Mouse (Mus musculus): ENCODE data around the gene Cdc42se2.

The Cdc42se2 gene

DNA sequence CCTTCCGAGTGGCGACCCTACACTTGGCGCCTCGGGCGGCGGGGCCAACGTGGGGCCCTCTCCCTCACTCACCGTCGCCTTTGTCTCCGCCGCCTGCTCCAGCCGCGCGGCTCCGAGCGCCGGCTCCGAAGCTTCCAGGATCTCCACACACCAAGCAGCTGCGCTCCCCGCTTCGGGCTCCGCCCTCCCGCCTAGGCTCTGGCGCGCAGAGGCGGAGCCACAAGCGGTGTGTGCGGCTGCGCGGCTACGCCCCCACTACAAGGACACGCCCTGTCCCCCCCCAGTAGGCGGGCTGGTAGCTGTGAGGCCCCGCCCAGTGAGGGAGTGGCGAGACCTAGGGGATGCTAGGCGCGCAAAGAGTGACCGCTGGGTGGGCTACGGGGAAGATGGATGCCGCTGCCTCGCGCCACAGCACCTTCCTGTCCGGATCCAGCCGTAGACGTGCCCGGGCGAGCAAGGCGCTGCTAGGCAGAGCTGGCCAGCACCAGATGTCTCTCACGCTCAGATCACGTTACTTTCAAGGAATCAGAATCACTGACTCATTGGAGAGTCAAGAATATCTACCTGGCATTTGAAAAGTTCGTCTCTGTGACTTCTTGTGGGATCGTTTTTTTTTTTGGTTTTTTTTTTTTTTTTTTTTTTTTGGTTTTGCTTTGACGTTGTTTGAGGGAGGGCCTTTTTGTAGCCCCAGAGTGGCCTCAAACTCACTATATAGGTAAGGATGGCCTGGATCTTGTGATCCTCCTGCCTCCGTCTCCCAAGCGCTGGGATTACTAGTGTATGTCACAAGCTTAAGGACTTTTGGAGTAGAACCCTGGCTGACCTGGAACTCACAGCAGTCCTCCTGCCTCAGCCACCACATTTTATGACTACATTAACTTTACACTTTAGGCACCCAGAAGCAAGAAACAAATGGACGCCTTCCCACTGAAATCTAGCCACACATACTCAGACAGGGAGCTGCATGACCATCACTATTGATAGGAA is at the start of gene Cdc42se2:
Gene Cdc42se2 (minus strand): TSS at position 188 of the 987 bp plus-strand sequence.
- DNase-seq (ENCODE audit: low read depth, low spot score), result peak; percentile 97

DNA sequence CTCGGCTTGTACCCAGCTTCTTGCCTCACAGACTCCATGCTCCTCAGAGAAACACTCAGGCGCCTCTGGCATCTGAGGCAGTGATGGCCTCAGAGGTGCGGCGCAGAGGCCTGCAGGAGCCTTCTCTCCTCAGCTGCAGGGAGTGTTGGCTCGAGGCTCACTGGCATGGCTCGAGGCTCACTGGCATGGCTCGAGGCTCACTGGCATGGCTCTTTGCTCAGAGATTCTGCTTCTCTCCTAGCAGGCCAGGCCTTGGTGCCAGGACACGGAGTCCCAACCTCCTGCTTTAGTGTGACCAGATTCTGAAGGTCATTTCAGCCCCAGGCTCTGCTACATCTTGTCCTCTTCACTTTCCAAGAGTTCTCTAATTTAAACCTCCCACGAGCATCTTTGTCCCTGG is 48.6 kb upstream of the Cdc42se2 start:
- no peak for DNase-seq (ENCODE audit: low read depth, low spot score)

DNA sequence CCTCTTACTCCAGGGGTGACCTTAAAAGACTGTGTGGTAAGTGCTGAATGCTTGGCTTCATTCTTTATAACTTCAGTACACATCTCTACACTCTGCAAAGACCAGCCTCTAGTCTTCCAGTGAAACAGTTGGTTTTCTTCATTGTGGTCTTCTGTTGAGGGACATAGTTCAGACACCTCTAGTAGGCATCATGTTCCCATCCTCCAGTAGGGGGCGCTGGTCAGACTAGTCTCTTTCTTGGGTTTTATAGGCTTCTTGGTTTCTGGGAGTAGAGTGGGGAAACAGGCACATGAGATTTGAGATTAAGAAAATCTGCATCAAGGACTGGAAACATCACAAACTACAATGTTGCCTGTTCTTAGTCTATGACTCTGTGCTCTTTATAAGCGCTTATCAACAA is 47.1 kb upstream of the Cdc42se2 start:
- DNase-seq (ENCODE audit: low read depth, low spot score), result peak; percentile 78

DNA sequence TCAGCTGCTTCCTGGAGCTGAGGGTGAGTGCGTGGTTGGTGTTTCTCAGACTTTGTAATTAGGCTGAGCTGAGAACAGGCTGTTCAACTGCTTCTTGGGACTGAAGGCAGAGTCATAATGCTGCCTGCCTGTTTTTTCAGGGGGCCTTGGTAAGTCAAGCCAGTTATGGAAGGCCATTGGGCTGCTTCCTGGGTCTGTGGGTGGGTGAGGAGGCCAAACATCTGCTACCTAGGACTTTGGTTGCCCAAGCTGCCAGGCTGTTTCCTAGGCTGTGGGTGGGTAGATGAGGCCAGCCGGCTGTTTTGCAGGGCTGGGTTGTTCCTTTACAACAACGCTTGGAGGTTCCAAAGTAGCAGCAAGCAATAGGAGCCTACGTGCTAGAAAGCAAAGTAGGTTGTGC is 46.4 kb upstream of the Cdc42se2 start:
- DNase-seq (ENCODE audit: low read depth, low spot score), result no peak

DNA sequence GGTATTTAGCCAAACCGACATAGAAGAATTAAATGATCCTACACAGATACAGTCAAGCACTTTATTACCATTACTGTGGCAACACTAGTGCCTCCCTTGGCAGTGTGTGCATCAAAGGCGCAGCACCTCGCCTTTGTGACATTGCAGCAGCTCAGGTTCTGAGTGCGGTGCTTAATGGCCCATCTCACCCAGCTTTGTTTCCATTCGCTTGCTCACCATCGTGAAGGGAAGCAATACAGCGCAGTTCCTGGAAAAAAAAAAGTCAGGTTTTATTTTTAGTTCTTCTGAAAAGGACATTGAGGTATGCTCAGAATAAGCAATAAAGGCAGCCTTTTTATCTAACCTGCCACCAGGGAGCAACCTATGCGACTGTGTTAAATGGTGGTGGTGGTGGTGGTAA is 39.3 kb upstream of the Cdc42se2 start:
- DNase-seq (ENCODE audit: low read depth, low spot score), result peak; percentile 30

DNA sequence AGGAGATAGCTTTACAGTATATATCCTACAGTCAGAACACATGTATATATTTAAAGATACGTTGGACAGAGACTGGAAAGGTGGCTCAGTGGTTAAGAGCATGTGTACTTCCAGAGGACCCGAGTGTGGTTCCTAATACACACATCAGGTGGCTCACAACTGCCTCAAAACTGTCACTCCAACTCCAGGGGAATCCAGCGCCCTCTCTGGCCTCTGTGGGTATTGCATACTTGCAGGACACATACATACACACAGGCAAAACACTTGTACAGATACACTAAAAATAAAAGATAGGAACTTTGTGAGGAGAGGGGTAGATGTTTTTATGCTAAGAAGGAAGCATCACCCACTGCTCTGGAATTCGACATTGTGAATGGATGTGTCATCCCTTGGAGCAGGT is 38.3 kb upstream of the Cdc42se2 start:
- DNase-seq (ENCODE audit: low read depth, low spot score), result peak; percentile 26

DNA sequence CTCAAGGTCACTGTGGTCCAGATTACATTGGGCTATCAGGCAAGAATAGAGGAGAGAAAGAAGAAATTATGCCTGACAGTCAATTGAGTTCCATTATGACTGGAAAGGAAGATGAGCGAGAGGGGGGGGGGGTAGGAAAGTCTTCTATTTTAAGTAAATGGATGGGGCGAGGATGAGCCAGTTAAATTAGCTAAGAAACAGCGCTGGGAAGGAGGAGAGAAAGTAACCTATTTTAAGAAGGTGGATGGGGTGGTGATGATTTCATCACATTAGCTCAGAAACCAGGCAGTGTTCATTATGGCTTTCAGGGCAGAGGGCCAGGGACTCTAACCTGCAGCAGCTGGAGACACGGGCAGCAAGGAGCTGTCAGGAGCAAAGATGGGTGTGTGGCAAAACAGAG is 36.0 kb upstream of the Cdc42se2 start:
- no peak for DNase-seq (ENCODE audit: low read depth, low spot score)

DNA sequence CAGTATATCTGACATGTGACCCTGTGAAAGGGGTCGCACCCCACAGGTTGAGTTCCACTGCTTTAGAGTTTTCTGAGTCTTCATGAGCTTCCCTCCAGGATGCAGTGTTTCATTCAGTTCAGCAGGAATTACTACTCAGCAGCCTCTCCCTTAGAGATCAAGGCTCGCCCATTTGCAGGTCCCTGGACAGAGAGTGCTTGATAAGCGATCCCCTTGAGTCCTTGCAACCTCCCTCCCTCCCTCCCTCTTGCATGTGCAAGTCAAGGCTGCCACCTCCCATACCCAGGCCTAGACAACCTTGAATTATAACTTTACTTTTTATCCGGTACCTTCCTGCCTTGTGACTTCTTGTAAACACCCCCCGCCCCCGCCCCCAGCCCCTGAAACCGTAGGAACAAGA is 32.0 kb upstream of the Cdc42se2 start:
- DNase-seq (ENCODE audit: low read depth, low spot score), result no peak

DNA sequence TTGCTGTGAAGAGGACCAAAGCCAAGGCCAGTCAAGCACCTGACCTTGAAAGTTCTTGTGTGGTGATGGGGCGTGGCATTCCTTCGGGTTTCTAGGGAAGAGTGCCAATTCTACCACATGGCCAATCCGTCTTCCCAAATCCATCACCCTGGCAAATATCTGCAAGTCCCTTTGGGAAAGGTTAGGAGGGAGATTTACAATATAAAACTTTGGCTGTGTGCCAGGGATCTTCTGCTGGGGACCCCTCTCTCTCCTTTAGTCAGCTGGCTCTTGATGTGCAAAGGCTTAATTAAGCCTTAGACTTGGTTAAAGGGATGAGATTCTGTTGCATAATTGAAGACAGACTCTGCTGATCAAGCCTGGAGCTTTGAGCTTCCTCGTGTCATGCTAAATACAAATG is 30.0 kb upstream of the Cdc42se2 start:
- no peak for DNase-seq (ENCODE audit: low read depth, low spot score)

DNA sequence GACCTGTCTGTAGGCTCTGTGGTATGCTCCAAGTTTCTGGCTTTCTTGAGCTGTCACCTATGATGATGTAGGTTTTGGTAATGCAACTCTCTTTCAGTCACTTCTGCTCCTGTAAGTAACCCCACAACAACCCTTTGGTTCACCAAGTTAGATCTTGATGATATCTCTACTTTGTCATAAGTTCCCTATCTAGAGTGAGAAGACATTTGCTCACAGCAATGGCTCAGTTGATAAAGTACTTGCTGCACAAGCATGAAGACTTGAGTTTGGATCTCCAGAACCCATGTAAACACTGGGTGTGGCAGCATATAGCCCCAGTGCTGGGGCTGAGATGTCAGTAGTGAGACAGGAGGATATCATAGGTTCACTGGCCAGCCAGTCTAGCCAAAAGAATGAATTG is 28.2 kb upstream of the Cdc42se2 start:
- DNase-seq (ENCODE audit: low read depth, low spot score), result no peak

DNA sequence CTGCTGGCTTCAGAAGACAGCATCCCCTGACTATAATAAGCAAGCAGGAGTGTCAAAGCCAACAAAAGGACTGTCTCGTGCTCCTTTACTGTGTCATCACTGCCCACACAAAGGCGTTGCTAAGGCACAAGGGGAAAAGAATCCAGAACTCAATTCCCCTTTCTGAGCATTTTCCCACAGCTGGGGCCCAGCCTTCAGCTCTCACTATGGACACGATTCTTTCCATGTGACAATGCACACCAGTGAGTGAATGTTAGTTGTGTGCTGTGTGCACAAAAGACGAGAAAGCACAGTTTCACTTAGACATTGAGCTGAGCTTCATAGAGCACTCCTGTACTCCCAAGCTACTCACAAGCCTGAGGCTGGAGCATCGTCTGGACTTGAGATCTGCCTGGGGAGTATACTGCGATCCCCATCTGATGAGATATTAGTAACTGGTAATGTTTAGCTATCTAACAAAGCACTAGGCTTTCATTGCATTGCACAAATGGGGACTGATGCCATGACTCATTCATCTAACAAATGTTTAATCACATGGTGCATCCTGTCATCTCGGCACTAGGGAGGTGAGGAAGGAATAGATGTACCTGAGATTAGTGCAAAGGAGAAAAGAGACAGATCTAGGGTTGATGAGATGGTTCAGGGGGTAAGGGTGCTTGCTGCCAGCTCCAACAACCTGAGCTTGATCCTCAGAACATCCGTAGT is 25.5 kb upstream of the Cdc42se2 start:
- DNase-seq (ENCODE audit: low read depth, low spot score), result no peak

DNA sequence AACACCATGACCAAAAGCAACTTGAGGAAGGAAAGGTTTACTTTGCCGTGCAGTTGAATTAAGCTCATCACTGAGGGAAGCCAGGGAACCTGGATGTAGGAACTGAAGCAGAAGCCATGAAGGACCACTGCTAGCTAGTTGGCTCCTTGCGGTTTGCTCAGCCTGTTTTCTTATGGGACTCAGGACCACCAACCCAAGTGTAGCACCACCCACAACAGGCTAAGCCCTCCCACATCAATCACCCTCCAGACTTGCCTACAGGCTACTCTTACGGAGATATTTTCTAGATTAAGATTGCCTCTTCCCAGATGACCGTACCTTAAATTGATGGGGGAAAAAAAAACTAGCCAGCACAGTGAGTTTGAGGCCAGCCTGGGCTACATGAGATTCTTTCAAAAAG is 24.8 kb upstream of the Cdc42se2 start:
- no peak for DNase-seq (ENCODE audit: low read depth, low spot score)

DNA sequence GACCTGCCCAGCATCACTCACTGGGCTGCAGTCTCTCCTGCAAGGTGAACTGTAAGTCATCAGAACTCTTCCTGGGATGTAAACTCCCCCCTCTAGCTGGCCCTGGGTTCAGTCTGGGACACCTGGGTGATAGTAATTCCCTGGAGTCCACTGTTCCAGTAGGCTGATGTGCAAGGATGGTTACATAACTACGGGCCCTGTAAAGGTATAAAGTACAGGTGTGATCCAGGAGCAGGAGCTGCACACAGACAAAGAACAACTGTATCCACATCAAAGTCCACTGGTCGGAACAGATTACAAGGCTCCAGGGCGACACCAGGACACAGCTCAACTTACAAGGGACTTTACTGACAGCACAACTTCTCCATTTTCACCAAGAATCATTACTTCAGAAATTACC is 23.6 kb upstream of the Cdc42se2 start:
- DNase-seq (ENCODE audit: low read depth, low spot score), result no peak

DNA sequence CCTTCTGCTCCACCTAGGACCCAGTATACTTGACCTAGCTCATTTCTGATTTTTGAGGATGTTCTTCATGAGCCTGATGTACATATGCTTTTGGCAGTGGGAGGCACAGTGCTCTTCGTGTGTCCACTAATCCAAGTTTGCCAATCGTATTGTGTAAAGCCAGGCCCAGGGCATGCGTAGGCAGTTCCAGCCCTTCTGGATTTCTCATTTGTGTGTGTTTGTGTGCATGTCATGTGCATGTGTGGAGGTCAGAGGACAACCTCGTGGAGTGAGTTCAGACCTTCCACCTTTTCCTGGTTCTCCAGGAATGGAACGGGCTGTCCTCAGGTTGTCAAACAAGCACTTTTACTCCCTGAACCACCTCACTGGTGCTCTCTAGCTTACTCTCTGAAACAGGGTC is 22.1 kb upstream of the Cdc42se2 start:
- no peak for DNase-seq (ENCODE audit: low read depth, low spot score)

DNA sequence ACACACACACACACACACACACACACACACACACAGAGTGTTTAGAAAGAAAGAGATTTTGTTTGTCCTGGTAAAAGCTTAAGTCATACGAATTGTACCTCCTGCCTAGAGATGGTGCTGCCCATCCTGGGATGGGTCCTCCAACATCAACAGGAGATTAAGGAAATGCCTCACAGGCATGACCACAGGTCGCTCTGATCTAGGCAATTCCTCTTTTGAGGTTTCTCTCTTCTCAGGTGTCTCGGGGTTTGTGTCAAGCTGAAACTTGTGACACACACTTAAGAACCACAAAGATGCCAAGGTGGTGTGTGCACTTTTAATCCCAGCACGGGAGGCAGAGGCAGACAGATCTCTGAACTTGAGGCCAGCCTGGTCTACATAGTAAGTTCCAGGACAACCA is 20.7 kb upstream of the Cdc42se2 start:
- DNase-seq (ENCODE audit: low read depth, low spot score), result peak; percentile 57

DNA sequence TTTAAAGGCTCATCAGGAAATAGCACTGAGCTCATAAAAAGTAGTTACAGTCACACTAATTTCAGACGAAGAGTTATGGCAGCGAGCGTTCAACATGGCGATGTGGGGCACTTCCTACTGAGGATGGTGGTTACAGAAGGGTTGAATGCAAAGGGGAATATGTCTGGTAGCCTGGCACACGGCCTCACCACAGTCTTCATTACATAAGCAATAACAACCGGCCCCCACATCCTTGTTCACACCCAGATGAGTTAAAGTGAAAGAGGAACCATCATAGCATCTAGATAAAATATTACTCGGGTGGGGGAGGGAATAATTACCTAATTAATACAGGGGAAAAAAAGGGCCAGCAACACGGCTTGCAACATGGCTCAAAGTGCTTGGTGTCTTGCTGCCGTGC is 20.2 kb upstream of the Cdc42se2 start:
- DNase-seq (ENCODE audit: low read depth, low spot score), result peak; percentile 83

DNA sequence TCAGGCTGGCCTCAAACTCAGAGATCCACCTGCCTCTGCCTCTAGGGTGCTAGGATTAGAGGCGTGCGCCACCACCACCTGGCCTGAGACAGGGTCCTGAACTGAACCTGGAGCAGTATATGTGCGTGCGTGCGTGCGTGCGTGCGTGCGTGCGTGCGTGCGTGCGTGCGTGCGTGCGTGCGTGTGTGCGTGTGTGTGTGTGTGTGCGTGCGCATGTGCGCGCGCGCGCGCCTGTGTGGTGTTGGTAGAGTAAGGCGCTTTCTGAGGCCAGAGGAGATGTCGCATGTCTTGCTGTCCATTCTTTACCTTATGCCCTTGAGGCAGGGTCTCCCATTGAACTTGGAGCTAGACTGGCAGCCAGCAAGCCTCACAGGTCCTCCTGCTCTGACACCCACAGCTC is 19.4 kb upstream of the Cdc42se2 start:
- DNase-seq (ENCODE audit: low read depth, low spot score), result peak; percentile 9

DNA sequence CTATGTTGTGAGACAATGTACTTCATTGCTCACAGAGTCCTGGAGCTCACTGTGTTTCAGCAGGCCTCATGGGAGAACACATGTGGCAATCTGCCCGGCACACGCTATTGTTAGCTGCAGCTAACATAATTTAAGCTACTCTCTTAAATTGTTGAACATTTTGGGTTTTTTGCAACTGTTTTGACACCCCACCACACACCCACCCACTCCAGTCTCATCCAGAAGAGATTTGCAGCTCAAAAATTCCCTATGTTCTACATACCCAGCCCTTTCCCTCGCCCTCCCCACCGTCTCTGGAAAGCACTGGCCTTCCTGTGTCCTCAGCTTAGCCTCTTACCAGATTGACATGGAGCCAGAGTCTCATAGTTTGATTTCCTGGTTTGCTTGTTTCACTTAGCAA is 17.7 kb upstream of the Cdc42se2 start:
- DNase-seq (ENCODE audit: low read depth, low spot score), result no peak

DNA sequence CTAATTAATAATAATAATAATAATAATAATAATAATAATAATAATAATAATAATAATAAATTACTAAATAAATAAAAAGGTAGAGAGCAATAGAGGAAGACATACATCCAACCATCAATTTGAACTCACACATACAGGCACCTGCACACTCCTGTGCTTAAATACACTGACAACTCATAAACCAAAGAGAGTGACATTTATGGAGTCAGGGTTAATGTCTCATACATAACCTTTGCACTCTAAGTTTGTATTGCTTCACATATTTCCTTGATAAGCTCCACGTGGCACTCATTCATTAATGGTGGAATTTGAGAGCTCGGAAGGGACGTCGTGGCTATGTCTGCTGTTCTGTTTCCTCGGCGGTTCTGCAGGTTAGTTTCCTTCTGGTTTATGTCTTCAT is 15.1 kb upstream of the Cdc42se2 start:
- no peak for DNase-seq (ENCODE audit: low read depth, low spot score)

DNA sequence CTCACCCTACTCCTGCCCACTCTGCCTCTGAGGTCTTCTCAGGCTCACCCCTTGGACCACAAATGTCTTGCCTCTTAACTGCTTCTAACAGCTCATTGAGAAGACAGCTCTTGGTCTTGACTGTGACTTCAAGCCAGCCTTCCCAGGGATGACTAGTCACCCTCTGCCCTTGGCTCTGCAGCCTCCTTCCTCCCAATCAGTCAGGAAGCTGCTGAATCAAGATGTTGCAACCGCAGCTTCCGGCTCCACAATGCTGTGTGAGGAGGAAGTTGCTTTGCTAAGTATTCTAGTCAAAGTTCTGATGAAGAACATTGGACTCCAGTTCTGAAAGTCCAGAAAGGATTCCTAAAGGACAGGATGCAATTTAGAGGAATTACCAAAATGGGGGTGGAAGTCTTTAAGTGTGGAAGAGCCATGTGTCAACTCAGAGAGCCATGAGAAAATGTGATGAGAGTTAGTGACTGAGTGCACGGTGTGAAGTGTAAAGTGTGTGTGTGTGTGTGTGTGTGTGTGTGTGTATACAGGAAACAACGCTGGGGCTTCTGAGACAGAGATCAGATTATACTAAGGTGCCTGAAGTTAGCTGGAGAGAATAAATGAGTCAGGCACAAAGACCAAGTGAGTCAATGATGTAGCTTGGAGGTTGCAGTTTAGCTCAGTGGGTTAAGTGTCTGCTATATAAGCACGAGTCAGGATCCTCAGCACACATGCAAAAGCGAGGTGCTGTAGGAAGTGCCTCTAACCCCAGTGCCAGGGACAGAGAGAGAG is 14.5 kb upstream of the Cdc42se2 start:
- peak; percentile 89 for DNase-seq (ENCODE audit: low read depth, low spot score)

DNA sequence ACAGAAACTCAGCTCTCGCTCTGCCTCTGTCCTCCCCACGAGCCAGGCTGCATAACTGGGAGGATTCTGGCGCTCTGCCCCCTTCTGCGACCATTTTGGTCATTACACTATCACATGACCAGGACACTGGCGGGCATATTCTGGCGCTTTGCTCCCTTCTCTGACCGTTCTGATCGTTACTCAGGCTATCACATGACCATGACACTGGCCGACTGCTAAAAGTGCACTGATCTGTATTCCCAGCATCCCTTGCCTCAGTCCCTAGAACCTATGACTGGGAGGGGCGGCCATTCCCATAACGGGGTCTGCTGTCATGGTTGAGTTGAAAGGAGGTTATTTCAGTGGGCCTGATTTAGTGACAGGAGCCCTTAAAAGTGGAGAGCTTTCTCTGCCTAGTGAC is 9.1 kb upstream of the Cdc42se2 start:
- DNase-seq (ENCODE audit: low read depth, low spot score), result no peak

DNA sequence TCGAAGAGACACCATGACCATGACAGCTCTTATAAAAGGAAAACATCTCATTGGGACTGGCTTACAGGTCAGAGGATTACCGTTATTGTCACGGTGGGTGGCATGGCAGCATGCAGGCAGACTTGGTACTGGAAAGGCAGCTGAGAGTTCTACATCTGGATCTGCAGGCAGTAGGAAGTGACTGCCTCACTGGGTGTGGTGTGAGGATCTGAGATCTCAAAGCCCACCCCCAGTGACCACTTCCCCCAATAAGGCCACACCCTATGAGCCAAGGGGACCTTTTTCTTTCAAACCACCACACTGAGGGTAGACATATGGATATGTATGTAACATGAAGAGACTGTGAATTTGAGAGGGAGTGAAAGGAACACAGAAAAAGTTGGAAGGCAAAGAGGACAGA is 7.2 kb upstream of the Cdc42se2 start:
- no peak for DNase-seq (ENCODE audit: low read depth, low spot score)
